Mouse (Mus musculus) liver, embryonic 11.5 days (tissue): ENCODE measurements around the gene Vav2. TPM values are rescaled to one million over a fixed set of nuclear protein-coding genes. Genes with fewer than 3 reads are reported as not detected.
A peak's percentile ranks its signal among the peaks of the same experiment; 100 is the strongest.

Source experiments
- ATAC-seq: fragments of 200-750 bp; cut with Nextera tagmentation; replicated peaks from 2 replicates; pipeline ENCODE4 v1.8.0; 2017; ENCODE audit warnings: moderate number of reproducible peaks, mild to moderate bottlenecking, moderate TSS enrichment, moderate library complexity; ENCODE audit not compliant: low FRiP score
- DNase-seq: peaks from one replicate; pipeline ENCODE4 v3.0.0-alpha.2; 2017; ENCODE audit warnings: low spot score
- H3K27ac ChIP-seq: fragments of 300-500 bp; sonication (generic); 2 replicates; pipeline ENCODE4 v1.5.1; 2014; ENCODE audit warnings: mild to moderate bottlenecking, low read depth, low read length, control low read depth
- H3K27me3 ChIP-seq: fragments of 300-500 bp; sonication (generic); replicated peaks from 2 replicates; pipeline ENCODE4 v1.6.1; 2014; ENCODE audit warnings: low read length, mixed read lengths; ENCODE audit not compliant: control insufficient read depth, insufficient read depth
- H3K36me3 ChIP-seq: fragments of 300-500 bp; sonication (generic); 2 replicates; pipeline ENCODE4 v1.6.1; 2014; ENCODE audit warnings: mild to moderate bottlenecking, low read length, moderate library complexity, mixed read lengths; ENCODE audit not compliant: control insufficient read depth, insufficient read depth
- H3K4me1 ChIP-seq: fragments of 300-500 bp; sonication (generic); replicated peaks from 2 replicates; pipeline ENCODE4 v1.6.1; 2014; ENCODE audit warnings: low read length, mixed read lengths; ENCODE audit not compliant: control insufficient read depth, insufficient read depth
- H3K4me2 ChIP-seq: fragments of 300-500 bp; sonication (generic); 2 replicates; pipeline ENCODE4 v1.6.1; 2014; ENCODE audit warnings: mild to moderate bottlenecking, control low read depth, moderate library complexity
- H3K4me3 ChIP-seq: fragments of 300-500 bp; sonication (generic); 2 replicates; pipeline ENCODE4 v1.5.1; 2014; ENCODE audit warnings: low read depth, low read length, control low read depth
- H3K9ac ChIP-seq: fragments of 300-500 bp; sonication (generic); 2 replicates; pipeline ENCODE4 v1.6.1; 2014; ENCODE audit warnings: low read depth, low read length, control low read depth
- H3K9me3 ChIP-seq: fragments of 300-500 bp; sonication (generic); 2 replicates; pipeline ENCODE4 v1.6.1; 2016; ENCODE audit warnings: low read length, inconsistent platforms, mixed read lengths; ENCODE audit not compliant: control insufficient read depth
- WGBS: fragments of 180-500 bp; shearing (Covaris S2); extraction: QIAGEN DNeasy Blood & Tissue Kit; methylation state at CpG from one replicate; pipeline ENCODE4 v1.1.7; 2014; 5-methylcytosine and 5-hydroxymethylcytosine counted together
- polyA plus RNA-seq: library from polyadenylated mRNA; unstranded; fragments of >200 nt; fragmentation: Nextera tagmentation; extraction: Ambion mirVana; gene quantifications from 2 replicates; pipeline ENCODE4 v1.2.1, GENCODE M21; 2014

The Vav2 gene
- polyA plus RNA-seq, 1 experiment from 2014 or later, result 6.0 TPM

DNA sequence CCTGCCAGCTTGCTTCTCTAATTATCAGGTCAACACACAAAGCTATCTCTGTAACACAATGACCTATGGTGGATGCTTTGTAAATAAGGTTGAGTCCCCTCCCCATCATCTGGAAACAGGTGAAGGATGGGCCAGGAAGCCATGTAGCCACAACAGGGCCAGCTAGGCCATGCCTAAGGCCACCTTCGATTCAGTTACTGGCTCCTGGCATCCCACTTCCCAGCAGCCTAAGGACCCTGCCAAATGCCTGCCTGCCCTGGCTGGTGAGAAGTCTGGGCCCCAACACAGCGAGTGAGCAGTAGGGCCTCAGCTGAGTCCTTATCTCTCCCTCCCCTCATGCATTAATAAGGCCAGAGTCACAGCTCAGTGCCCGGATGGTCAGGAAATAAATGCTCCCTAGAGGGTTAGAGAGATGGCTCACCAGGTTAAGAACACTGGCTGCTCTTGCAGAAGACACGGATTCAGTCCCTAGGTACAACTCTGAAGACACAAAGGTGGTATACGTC lies 9.1 kb downstream of the Vav2 start:
- Histone ChIP-seq H3K4me1 (peaks cover 70% of the 10 kb centered on the region), H3K9me3 (no peaks in the 10 kb centered on the region), H3K4me2 (peak overlapping the region; percentile 21), H3K36me3 (no peaks in the 10 kb centered on the region), H3K4me3 (no peak overlapping the region), H3K27me3 (no peaks in the 10 kb centered on the region), H3K27ac (0 out of 2 replicates have a peak overlapping the region, but pooled peaks have one; percentile 8), H3K9ac (peak overlapping the region; percentile 15; the same call in 1 of the 2 replicates)
- 34% methylated on average over 5 of the region's 5 CpGs for WGBS
- DNase-seq (no peak), ATAC-seq (peak; percentile 80)

DNA sequence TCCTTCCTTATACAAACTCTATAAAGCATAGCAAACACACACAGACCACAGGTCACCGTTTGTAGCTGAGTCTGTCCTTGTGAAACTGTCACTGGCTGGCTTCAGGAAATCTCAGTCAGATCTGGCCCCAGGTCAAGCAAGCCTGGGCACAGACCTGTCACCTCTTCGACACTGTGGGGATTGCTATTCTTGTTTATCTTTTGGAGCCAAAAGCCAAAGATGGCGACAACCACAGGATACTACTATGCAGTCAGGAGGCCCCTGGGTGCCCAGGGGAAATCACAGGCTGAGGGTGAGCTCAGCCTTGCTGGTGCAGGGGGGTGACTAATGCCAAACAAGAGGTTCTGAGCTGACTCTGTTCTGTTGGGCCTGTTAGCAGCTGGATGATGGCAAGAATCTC lies 10.4 kb downstream of the Vav2 start:
- ATAC-seq (no peak), DNase-seq (no peak)
- H3K27me3 ChIP-seq, result no peaks in the 10 kb centered on the region
- H3K4me2 ChIP-seq, result no peak overlapping the region
- peaks cover 83% of the 10 kb centered on the region for H3K4me1 ChIP-seq
- no peaks in the 10 kb centered on the region for H3K9me3 ChIP-seq
- no peak overlapping the region for H3K9ac ChIP-seq
- 16% methylated on average over 3 of the region's 3 CpGs for WGBS
- H3K4me3 ChIP-seq, result no peak overlapping the region
- no peaks in the 10 kb centered on the region for H3K36me3 ChIP-seq
- no peak overlapping the region for H3K27ac ChIP-seq

DNA sequence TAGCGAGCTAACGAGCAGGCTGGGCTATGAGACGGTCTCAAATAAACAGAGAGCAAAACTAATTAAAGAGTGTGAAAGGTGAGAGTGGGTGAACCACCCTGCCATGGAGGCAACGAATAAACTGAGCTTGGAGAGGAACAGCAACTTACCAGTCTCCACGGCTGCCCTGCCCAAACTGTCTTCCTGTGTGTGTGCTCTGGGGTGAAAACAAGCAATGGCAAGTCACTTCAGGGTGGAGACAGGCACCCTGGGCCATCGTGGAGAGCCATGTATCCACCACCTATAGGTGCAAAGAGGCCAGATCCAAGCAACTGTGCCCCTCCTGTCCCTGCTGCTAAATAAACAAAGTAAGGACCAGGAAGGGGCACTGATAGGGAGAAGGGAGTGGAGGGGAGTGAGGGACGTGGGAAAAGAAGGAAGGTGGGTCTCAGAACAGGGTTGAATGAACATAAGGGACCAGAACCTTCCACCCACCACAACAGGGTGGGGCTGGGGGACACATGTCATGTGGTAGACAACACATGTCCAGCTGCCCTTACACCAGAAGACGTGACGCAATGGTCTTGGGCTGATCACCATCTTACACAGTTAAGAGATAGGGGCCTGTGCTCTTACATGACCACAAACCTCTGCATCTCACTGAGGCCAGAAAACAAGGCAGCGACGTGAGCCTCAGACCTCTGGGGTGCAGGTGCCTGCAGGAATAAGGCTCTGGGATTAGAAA lies 11.6 kb downstream of the Vav2 start:
- Histone ChIP-seq H3K9ac (no peak overlapping the region), H3K4me2 (no peak overlapping the region), H3K4me1 (peaks cover 91% of the 10 kb centered on the region), H3K9me3 (no peaks in the 10 kb centered on the region), H3K36me3 (no peaks in the 10 kb centered on the region), H3K27ac (no peak overlapping the region), H3K4me3 (no peak overlapping the region), H3K27me3 (no peaks in the 10 kb centered on the region)
- ATAC-seq (no peak), DNase-seq (no peak)
- 58% methylated on average over 11 of the region's 11 CpGs for WGBS

DNA sequence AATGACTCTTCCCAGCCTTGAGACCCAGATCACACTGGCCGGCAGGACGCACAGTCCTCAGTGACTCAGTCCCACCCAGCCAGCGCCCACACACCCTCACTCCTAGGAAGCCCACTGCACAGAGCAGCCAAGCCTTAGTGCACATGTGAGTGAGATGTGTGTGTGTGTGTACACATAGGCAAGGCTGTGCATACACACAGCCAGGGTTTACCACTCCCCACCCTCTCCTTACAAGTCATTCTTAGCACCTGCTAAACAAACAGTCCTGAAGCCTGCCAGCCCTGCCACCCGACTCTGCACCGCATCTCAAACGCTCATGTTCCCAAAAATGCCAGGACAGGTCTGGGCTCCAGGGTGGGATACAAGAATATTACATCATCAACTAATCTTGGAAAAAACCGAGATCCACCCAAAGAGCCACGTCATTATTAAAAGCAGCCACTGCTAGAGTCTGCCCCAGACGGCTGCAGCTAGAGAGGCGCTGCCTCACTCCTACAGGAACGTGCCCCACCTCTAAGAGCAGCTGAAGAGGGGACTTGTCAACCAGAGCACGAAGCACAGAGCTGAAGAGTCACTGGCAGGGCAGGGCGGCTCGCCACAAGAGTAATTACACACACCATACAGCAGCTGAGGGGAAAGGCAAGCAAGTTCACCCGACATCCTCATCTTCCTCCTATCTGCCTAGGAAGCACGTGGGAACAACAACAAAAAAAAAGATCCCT lies 12.7 kb downstream of the Vav2 start:
- Histone ChIP-seq H3K36me3 (no peaks in the 10 kb centered on the region), H3K4me1 (peaks cover 79% of the 10 kb centered on the region), H3K9ac (peak overlapping the region; percentile 32; the same call in 1 of the 2 replicates), H3K4me2 (no peak overlapping the region), H3K27me3 (no peaks in the 10 kb centered on the region), H3K9me3 (no peaks in the 10 kb centered on the region), H3K27ac (no peak overlapping the region), H3K4me3 (no peak overlapping the region)
- 39% methylated on average over 16 of the region's 16 CpGs for WGBS
- ATAC-seq (no peak), DNase-seq (no peak)

DNA sequence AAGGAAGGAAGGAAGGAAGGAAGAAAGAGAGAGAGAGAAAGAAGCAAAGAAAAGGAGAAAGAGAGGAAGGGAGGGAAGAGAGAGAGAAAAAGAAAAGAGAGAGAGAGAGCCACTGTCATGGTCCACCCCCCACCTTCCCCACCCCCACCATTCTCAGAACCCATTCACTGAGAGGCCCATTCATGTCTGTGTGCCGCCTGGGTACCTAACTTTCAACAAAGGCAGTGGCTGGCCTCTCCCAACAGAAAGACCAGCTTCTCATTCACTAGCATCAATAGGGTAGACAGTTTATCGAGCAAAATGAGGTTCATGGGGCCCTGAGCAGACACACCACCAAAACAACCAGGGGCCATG lies 13.3 kb downstream of the Vav2 start:
- H3K9ac ChIP-seq, result no peak overlapping the region
- H3K4me1 ChIP-seq, result peaks cover 78% of the 10 kb centered on the region
- 62% methylated on average over 2 of the region's 2 CpGs for WGBS
- DNase-seq, result no peak
- H3K27me3 ChIP-seq, result no peaks in the 10 kb centered on the region
- H3K9me3 ChIP-seq, result no peaks in the 10 kb centered on the region
- no peak overlapping the region for H3K27ac ChIP-seq
- H3K4me3 ChIP-seq, result no peak overlapping the region
- no peak for ATAC-seq
- no peaks in the 10 kb centered on the region for H3K36me3 ChIP-seq
- no peak overlapping the region for H3K4me2 ChIP-seq

DNA sequence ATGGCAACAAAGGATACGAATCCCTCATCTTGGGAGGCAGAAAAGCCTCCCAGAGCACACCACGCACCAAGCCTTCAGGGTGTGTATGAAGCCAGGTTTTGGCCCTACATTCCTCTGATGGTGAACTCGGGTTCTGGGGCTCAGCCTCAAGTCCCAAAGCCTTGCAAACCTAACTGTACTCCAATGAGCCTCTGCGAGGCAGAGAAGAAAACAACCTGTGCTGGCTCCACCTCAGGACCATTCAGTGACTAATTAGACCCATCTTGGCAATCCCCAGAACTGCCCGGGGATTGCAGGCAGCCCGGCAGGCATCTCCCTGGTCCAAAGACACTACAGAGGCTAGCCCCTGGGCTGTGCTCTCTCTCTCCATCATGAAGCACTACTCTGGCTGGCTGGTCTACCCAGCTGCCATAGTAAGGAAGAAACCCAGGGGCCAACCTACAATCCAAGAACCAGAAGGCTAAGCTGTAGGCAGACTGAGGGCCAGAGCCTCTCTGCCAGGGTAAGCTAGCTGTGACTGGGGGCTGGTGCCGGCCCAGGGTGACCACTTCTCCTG lies 14.5 kb downstream of the Vav2 start:
- Histone ChIP-seq H3K9me3 (no peaks in the 10 kb centered on the region), H3K4me2 (peak overlapping the region; percentile 49), H3K27ac (peak overlapping the region; percentile 80; the same call in 1 of the 2 replicates), H3K4me1 (peaks cover 71% of the 10 kb centered on the region), H3K9ac (no peak overlapping the region), H3K36me3 (no peaks in the 10 kb centered on the region), H3K27me3 (no peaks in the 10 kb centered on the region), H3K4me3 (no peak overlapping the region)
- DNase-seq, result no peak
- ATAC-seq, result no peak
- WGBS, result 32% methylated on average over 7 of the region's 7 CpGs

DNA sequence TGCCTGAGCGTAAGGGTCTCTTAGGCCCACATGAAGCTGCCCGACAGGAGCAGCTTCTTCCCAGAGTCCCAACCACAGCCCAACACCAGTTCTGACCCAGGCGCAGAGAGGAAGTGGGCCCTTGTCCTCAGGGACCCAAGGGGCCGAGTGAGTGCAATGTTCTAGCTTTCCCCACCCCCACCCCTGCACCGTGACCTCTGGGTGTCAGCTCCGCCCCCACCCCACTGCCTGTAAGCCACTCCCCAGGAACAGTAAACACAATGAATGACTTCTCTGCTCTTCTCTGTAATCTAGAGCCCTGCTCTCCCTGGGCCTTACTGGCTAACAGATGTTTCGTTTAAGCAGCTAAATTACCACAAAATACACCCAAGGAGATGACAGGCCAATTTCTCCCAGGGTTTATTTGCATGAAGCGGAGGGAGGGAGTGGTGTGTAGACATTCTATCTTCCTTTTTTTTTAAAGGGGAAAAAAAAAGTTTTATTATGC lies 15.1 kb downstream of the Vav2 start:
- Histone ChIP-seq H3K27ac (peak overlapping the region; percentile 80), H3K9me3 (no peaks in the 10 kb centered on the region), H3K4me2 (peak overlapping the region; percentile 49), H3K27me3 (no peaks in the 10 kb centered on the region), H3K4me3 (no peak overlapping the region), H3K9ac (no peak overlapping the region), H3K36me3 (no peaks in the 10 kb centered on the region), H3K4me1 (peaks cover 65% of the 10 kb centered on the region)
- peak; percentile 71 for DNase-seq
- peak; percentile 80 for ATAC-seq
- 9% methylated on average over 8 of the region's 8 CpGs for WGBS

DNA sequence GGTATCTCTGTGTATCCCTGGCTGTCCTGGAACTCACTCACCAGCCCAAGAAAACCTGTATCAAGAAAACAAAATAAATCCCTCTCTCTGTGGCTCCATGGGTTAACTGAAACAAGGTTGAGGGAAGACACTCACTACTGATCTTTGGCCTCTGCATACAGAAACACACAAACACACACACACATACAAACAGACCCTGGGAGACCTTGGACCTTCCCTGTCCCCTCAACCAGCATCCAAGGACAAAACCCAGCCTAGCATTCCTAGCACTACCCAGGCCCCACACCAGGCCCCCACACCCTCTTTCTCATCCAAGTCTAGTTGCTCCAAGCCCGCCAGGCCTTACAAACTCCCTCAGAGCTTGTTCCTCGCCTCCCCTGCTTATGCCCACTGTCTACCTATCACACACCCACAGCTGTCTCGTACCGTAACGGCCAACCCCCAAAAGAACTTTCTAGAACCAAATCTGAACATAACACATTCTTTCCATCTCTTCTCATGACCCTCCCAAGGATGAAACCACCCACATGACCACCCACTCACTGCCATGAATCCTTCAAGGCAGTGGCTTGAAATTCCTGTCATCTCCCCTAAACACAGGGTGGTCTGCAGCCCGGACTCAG lies 16.2 kb downstream of the Vav2 start:
- Histone ChIP-seq H3K4me2 (peak overlapping the region; percentile 49), H3K4me3 (no peak overlapping the region), H3K36me3 (no peaks in the 10 kb centered on the region), H3K9me3 (no peaks in the 10 kb centered on the region), H3K27me3 (no peaks in the 10 kb centered on the region), H3K9ac (no peak overlapping the region), H3K4me1 (peaks cover 57% of the 10 kb centered on the region), H3K27ac (no peak overlapping the region)
- DNase-seq, result no peak
- ATAC-seq, result no peak
- 77% methylated on average over 6 of the region's 6 CpGs for WGBS
